Mouse (Mus musculus): ENCODE data around the gene Lrrc49. TPM values are rescaled to one million over a fixed set of nuclear protein-coding genes. Genes with fewer than 3 reads are reported as not detected.

Gene Lrrc49
- total RNA-seq, 1 experiment, result 3.7 TPM

GRCm38 (mm10) chr9:60562443-60563371 lies 125.3 kb downstream of the Lrrc49 start:
- H3K4me3 ChIP-seq (ENCODE audit: insufficient read depth in 1 of 2, low read depth in 1 of 2, low read length in 2 of 2, poor library complexity in 1 of 2, severe bottlenecking in 1 of 2), result no peak overlapping the region
- no peaks in the 10 kb centered on the region for H3K9me3 ChIP-seq (ENCODE audit: control insufficient read depth, insufficient read depth, low read depth, low read length)
- DNase-seq (ENCODE audit: low read depth, low spot score), result peak; percentile 42
- H3K9ac ChIP-seq (ENCODE audit: insufficient read depth, low read depth, low read length, poor library complexity, severe bottlenecking), result no peak overlapping the region
- H3K36me3 ChIP-seq (ENCODE audit: control insufficient read depth, insufficient read depth, low read length, poor library complexity, severe bottlenecking), result no peaks in the 10 kb centered on the region
- H3K27ac ChIP-seq (ENCODE audit: insufficient read depth, low read depth, low read length, poor library complexity, severe bottlenecking), result no peak overlapping the region
- no peaks in the 10 kb centered on the region for H3K4me1 ChIP-seq (ENCODE audit: control insufficient read depth in 2 of 2, insufficient read depth in 2 of 2, low read length in 2 of 2, poor library complexity in 1 of 2)
- TF ChIP-seq HCFC1 (IDR thresholded peaks at IDR 0.05; ENCODE audit: borderline replicate concordance, insufficient read depth, low read length) (no peak), CHD2 (IDR thresholded peaks at IDR 0.05; ENCODE audit: low read depth, low read length) (no peak)
- in situ Hi-C loops (cut with MboI; ENCODE audit: low sequenced_read_pairs in 2 of 2, unreplicated experiment in 2 of 2), result no loop called here

- Histone ChIP-seq H3K9me3 (ENCODE audit: control insufficient read depth, insufficient read depth, low read depth, low read length) (no peaks in the 10 kb centered on the region), H3K4me3 (ENCODE audit: insufficient read depth in 1 of 2, low read depth in 1 of 2, low read length in 2 of 2, poor library complexity in 1 of 2, severe bottlenecking in 1 of 2) (no peak overlapping the region), H3K4me1 (ENCODE audit: control insufficient read depth in 2 of 2, insufficient read depth in 2 of 2, low read length in 2 of 2, poor library complexity in 1 of 2) (no peaks in the 10 kb centered on the region), H3K27ac (ENCODE audit: insufficient read depth, low read depth, low read length, poor library complexity, severe bottlenecking) (no peak overlapping the region), H3K36me3 (ENCODE audit: control insufficient read depth, insufficient read depth, low read length, poor library complexity, severe bottlenecking) (no peaks in the 10 kb centered on the region), H3K9ac (ENCODE audit: insufficient read depth, low read depth, low read length, poor library complexity, severe bottlenecking) (no peak overlapping the region)
- in situ Hi-C loops (cut with MboI; ENCODE audit: low sequenced_read_pairs in 2 of 2, unreplicated experiment in 2 of 2), result no loop called here
- DNase-seq (ENCODE audit: low read depth, low spot score), result no peak
- TF ChIP-seq ZC3H11A (IDR thresholded peaks at IDR 0.05; ENCODE audit: borderline replicate concordance, low read depth, low read length) (no peak), ZNF384 (IDR thresholded peaks at IDR 0.05; ENCODE audit: low read depth, low read length) (no peak), MAFK (IDR thresholded peaks at IDR 0.05; ENCODE audit: insufficient read depth, low read depth, low read length) (no peak), CHD2 (IDR thresholded peaks at IDR 0.05; ENCODE audit: low read depth, low read length) (no peak), HCFC1 (IDR thresholded peaks at IDR 0.05; ENCODE audit: borderline replicate concordance, insufficient read depth, low read length) (no peak)
Measured at GRCm38 (mm10) chr9:60561641-60562289, 126.2 kb downstream of the Lrrc49 start.

GRCm38 (mm10) chr9:60558507-60558906 lies 129.5 kb downstream of the Lrrc49 start:
- TF ChIP-seq ZNF384 (IDR thresholded peaks at IDR 0.05; ENCODE audit: low read depth, low read length) (no peak), MAFK (IDR thresholded peaks at IDR 0.05; ENCODE audit: insufficient read depth, low read depth, low read length) (no peak), ZC3H11A (IDR thresholded peaks at IDR 0.05; ENCODE audit: borderline replicate concordance, low read depth, low read length) (no peak), CHD2 (IDR thresholded peaks at IDR 0.05; ENCODE audit: low read depth, low read length) (no peak), HCFC1 (IDR thresholded peaks at IDR 0.05; ENCODE audit: borderline replicate concordance, insufficient read depth, low read length) (no peak)
- no peaks in the 10 kb centered on the region for H3K9me3 ChIP-seq (ENCODE audit: control insufficient read depth, insufficient read depth, low read depth, low read length)
- no peak overlapping the region for H3K27ac ChIP-seq (ENCODE audit: insufficient read depth, low read depth, low read length, poor library complexity, severe bottlenecking)
- in situ Hi-C loops (cut with MboI; ENCODE audit: low sequenced_read_pairs in 2 of 2, unreplicated experiment in 2 of 2), result no loop called here
- DNase-seq (ENCODE audit: low read depth, low spot score), result no peak
- no peak overlapping the region for H3K9ac ChIP-seq (ENCODE audit: insufficient read depth, low read depth, low read length, poor library complexity, severe bottlenecking)
- no peak overlapping the region for H3K4me3 ChIP-seq (ENCODE audit: insufficient read depth in 1 of 2, low read depth in 1 of 2, low read length in 2 of 2, poor library complexity in 1 of 2, severe bottlenecking in 1 of 2)
- no peaks in the 10 kb centered on the region for H3K4me1 ChIP-seq (ENCODE audit: control insufficient read depth in 2 of 2, insufficient read depth in 2 of 2, low read length in 2 of 2, poor library complexity in 1 of 2)
- H3K36me3 ChIP-seq (ENCODE audit: control insufficient read depth, insufficient read depth, low read length, poor library complexity, severe bottlenecking), result no peaks in the 10 kb centered on the region

GRCm38 (mm10) chr9:60551238-60551637 lies 136.7 kb downstream of the Lrrc49 start:
- no peaks in the 10 kb centered on the region for H3K9me3 ChIP-seq (ENCODE audit: control insufficient read depth, insufficient read depth, low read depth, low read length)
- DNase-seq (ENCODE audit: low read depth, low spot score), result no peak
- no peaks in the 10 kb centered on the region for H3K36me3 ChIP-seq (ENCODE audit: control insufficient read depth, insufficient read depth, low read length, poor library complexity, severe bottlenecking)
- in situ Hi-C loops (cut with MboI; ENCODE audit: low sequenced_read_pairs in 2 of 2, unreplicated experiment in 2 of 2), result no loop called here
- no peak overlapping the region for H3K27ac ChIP-seq (ENCODE audit: insufficient read depth, low read depth, low read length, poor library complexity, severe bottlenecking)
- no peak for TF ChIP-seq ZNF384 (IDR thresholded peaks at IDR 0.05; ENCODE audit: low read depth, low read length)
- peak; percentile 16; the same call in 1 of the 2 replicates for TF ChIP-seq ZC3H11A (IDR thresholded peaks at IDR 0.05; ENCODE audit: borderline replicate concordance, low read depth, low read length)
- no peak overlapping the region for H3K4me3 ChIP-seq (ENCODE audit: insufficient read depth in 1 of 2, low read depth in 1 of 2, low read length in 2 of 2, poor library complexity in 1 of 2, severe bottlenecking in 1 of 2)
- H3K9ac ChIP-seq (ENCODE audit: insufficient read depth, low read depth, low read length, poor library complexity, severe bottlenecking), result no peak overlapping the region
- no peaks in the 10 kb centered on the region for H3K4me1 ChIP-seq (ENCODE audit: control insufficient read depth in 2 of 2, insufficient read depth in 2 of 2, low read length in 2 of 2, poor library complexity in 1 of 2)

Measured in ES-E14 (cell line).